Mouse (Mus musculus) forebrain, embryonic 10.5 days (tissue): ENCODE measurements around the gene Fcrlb. TPM values are rescaled to one million over a fixed set of nuclear protein-coding genes. Genes with fewer than 3 reads are reported as not detected.
A peak's percentile ranks its signal among the peaks of the same experiment; 100 is the strongest.

Experiments
- DNase-seq: peaks from one replicate; pipeline ENCODE4 v3.0.0-alpha.2; 2017; ENCODE audit warnings: low spot score; ENCODE audit errors: extremely low spot score
- H3K27ac ChIP-seq: fragments of 300-500 bp; sonication (generic); 2 replicates; pipeline ENCODE4 v1.5.1; 2016; ENCODE audit warnings: mild to moderate bottlenecking
- H3K27me3 ChIP-seq: fragments of 300-500 bp; sonication (generic); 2 replicates; pipeline ENCODE4 v1.6.1; 2016; ENCODE audit warnings: mild to moderate bottlenecking; ENCODE audit not compliant: poor library complexity, severe bottlenecking
- H3K36me3 ChIP-seq: fragments of 300-500 bp; sonication (generic); replicated peaks from 2 replicates; pipeline ENCODE4 v1.6.1; 2016; ENCODE audit warnings: mild to moderate bottlenecking, moderate library complexity
- H3K4me1 ChIP-seq: fragments of 300-500 bp; sonication (generic); 2 replicates; pipeline ENCODE4 v1.6.1; 2016
- H3K4me3 ChIP-seq: fragments of 300-500 bp; sonication (generic); 2 replicates; pipeline ENCODE4 v1.5.1; 2016; ENCODE audit warnings: mild to moderate bottlenecking, moderate library complexity
- H3K9me3 ChIP-seq: fragments of 300-500 bp; sonication (generic); 2 replicates; pipeline ENCODE4 v1.6.1; 2016; ENCODE audit warnings: mild to moderate bottlenecking, moderate library complexity
- WGBS: fragments of 180-500 bp; shearing (Covaris S2); methylation state at CpG from one replicate; pipeline ENCODE4 v1.1.7; 2016; 5-methylcytosine and 5-hydroxymethylcytosine counted together
- polyA plus RNA-seq: library from polyadenylated mRNA; unstranded; fragments of >200 nt; fragmentation: Nextera tagmentation; extraction: Ambion mirVana; gene quantifications from 2 replicates; pipeline ENCODE4 v1.2.1, GENCODE M21; 2016

Fcrlb gene
- polyA plus RNA-seq, 1 experiment from 2014 or later: not detected

DNA sequence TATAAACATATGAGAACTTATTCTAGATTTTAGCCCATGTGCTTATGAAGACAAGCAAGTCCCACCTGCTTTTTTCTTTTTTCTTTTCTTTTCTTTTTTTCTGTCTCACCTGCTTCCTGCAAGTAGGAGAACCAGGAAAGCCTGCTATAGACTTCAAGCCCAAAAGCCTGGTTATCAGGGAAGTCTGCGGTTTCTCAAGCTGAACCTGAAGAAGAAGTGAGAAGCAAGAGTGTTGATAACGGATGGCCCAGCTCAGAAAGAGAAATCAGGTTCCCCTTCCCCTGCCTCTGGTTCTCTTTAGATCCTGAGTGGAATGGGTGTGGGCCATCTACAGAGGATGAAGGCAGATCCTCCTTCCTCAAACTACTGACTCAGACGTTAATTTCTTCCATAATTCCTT lies 19.3 kb upstream of the Fcrlb start:
- Histone ChIP-seq H3K9me3 (no peaks in the 10 kb centered on the region), H3K27me3 (no peaks in the 10 kb centered on the region), H3K36me3 (no peaks in the 10 kb centered on the region), H3K27ac (no peak overlapping the region), H3K4me3 (no peak overlapping the region), H3K4me1 (no peaks in the 10 kb centered on the region)
- no peak for DNase-seq
- 80% methylated on average over 3 of the region's 3 CpGs for WGBS

DNA sequence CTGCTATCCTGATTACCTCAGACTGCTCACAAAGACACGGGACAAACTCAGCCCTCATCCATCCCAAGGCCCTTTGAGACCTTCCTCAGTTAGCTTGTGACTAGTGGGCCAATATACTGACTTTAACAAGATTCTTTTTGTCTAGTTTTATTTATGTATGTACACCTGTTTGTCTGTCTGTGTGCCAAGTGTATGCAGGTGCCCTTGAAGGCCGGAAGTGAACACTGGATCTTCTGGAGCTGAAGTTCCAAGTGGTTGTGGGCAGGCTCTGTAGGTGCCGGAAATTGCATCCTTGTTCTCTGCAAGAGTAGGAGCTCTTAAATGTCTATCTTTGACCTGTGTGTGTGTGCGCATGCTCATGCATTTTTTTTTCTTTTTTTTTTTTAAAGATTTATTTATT lies 16.5 kb upstream of the Fcrlb start:
- no peak for DNase-seq
- no peaks in the 10 kb centered on the region for H3K9me3 ChIP-seq
- no peak overlapping the region for H3K27ac ChIP-seq
- H3K4me1 ChIP-seq: no peaks in the 10 kb centered on the region
- 88% methylated on average over 4 of the region's 4 CpGs for WGBS
- H3K27me3 ChIP-seq: no peaks in the 10 kb centered on the region
- no peak overlapping the region for H3K4me3 ChIP-seq
- no peaks in the 10 kb centered on the region for H3K36me3 ChIP-seq

DNA sequence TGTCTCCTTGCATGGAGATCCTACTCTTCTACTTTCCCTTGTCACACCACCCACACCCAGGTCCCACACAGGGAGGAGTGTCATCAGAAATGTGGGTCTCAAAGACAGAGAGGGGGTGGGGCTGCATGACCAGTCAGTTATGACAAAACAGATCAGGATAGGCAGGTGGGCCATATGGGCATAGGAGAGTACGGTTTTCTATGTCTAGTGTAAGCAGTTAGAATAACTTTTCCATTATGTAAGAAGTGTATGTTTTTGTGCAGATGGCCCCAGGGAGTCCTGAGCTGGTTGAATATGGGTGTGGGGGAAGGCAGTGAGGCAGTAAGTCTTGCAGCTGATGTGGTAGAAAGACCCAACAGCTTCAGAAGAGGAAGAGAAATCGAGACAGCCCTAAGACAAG lies 15.7 kb upstream of the Fcrlb start:
- 90% methylated on average over 2 of the region's 2 CpGs for WGBS
- DNase-seq: no peak
- no peaks in the 10 kb centered on the region for H3K36me3 ChIP-seq
- H3K4me1 ChIP-seq: no peaks in the 10 kb centered on the region
- no peak overlapping the region for H3K27ac ChIP-seq
- no peaks in the 10 kb centered on the region for H3K27me3 ChIP-seq
- H3K4me3 ChIP-seq: no peak overlapping the region
- no peaks in the 10 kb centered on the region for H3K9me3 ChIP-seq

DNA sequence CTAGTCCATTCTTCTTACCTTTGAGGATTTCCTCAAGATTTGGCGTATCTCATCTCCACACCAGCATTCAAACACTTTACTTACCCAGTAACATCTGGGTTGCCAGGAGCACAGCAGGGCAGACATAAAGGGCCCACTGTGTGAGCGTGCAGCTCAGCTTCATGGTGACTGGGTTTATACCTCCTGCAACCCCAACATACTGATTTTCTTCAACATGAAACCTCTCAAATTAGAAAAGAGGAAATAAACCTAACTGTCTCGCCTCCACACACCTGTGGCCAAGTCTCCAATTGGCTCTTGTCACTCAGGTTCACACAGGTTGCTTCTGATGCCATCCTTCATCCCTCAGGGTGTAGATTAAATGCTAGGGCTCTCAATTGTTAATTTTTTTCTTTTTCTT lies 14.6 kb upstream of the Fcrlb start, which contains the start of gene Fcrla:
Fcrla (minus strand) TSS at position 206 of the 400 bp plus-strand sequence.
- Histone ChIP-seq H3K4me1 (no peaks in the 10 kb centered on the region), H3K9me3 (no peaks in the 10 kb centered on the region), H3K4me3 (no peak within 1 kb of the TSS), H3K36me3 (no peaks in the 10 kb centered on the region), H3K27ac (no peak within 1 kb of the TSS), H3K27me3 (no peaks in the 10 kb centered on the region)
- 83% methylated on average over 3 of the region's 3 CpGs for WGBS
- no peak for DNase-seq

DNA sequence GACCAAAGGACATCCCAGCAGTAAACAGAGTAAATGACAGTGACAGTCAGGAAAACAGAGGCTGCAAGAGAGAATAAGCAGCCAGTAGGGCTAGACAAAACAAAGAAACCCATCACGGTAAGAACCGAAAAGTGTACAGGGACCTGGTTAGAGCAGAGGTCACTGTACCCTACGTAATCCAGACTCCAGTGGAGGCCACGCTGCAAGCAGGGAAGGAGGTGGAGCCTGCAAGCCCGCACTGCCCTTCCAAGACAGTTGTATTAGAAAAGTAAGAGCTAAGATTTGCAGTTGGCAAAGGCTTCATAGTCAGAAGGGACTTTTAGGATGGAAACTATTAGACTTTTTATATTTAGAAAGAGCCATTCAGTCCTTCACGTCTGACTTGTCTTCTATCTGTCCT lies 14.2 kb upstream of the Fcrlb start:
- WGBS: 68% methylated on average over 6 of the region's 6 CpGs
- Histone ChIP-seq H3K9me3 (no peaks in the 10 kb centered on the region), H3K27ac (no peak overlapping the region), H3K4me3 (no peak overlapping the region), H3K4me1 (no peaks in the 10 kb centered on the region), H3K36me3 (no peaks in the 10 kb centered on the region), H3K27me3 (no peaks in the 10 kb centered on the region)
- no peak for DNase-seq

DNA sequence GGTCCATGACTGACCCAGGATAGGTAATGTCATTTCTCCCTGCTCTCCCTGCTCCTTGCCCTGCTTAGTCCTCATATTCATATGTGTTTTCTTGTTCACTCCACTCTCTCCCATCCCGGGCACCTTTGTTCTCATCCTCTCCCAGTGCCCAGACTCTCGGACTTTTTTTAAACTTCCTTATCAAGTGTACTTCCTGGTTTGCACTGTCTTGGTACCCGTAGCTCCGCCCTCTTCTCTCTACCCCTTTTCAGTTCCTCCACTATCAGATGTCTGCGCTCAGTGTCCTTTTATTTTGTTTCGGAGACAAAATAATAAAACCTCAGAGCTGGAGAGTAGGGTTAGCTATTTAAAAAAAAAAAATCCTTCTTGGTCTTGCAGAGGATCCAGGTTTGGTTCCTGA lies 11.7 kb upstream of the Fcrlb start:
- H3K27ac ChIP-seq: no peak overlapping the region
- H3K4me1 ChIP-seq: no peaks in the 10 kb centered on the region
- H3K27me3 ChIP-seq: no peaks in the 10 kb centered on the region
- DNase-seq: no peak
- H3K4me3 ChIP-seq: no peak overlapping the region
- H3K9me3 ChIP-seq: no peaks in the 10 kb centered on the region
- 85% methylated on average over 6 of the region's 6 CpGs for WGBS
- no peaks in the 10 kb centered on the region for H3K36me3 ChIP-seq

DNA sequence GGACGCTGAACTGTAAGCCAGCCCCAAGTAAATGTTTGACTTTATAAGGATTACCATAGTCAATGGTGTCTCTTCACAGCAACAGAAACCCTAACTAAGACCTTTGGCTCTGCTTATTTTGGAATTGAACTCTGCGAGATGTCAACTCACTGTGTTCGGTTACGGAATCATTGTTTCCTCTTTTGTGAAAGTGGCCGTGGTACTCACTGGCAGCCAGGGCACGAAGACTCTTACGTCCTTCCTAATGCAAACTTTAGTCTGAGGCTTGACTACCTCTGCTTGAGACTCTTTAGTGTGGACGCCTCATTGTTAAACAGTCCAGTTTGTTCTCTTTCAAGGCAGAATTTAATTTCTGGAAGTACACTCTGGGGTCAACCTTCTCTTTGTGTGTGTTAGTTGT lies 6.6 kb upstream of the Fcrlb start:
- Histone ChIP-seq H3K4me3 (no peak overlapping the region), H3K9me3 (no peaks in the 10 kb centered on the region), H3K27ac (no peak overlapping the region), H3K4me1 (no peaks in the 10 kb centered on the region), H3K27me3 (no peaks in the 10 kb centered on the region), H3K36me3 (no peaks in the 10 kb centered on the region)
- no peak for DNase-seq
- WGBS: 95% methylated on average over 8 of the region's 8 CpGs

DNA sequence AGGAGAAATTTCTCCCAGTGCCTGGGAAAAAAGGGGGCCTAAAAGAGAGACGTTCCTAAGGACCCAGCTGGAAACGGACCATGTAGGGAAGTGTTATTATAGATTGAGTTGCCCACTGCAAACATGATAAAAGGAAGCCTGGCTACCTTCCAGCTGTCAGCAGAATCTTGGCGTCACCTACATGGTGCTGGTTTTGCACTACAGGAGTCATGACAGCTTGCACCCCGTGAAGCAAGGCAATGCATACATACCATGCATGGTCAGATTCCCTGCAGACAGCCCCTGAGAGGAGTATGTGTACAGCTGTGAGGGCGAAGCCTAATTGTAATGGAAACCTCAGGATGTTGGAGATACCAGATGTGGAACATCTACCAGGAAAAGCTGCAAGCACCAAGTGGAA lies 2.9 kb upstream of the Fcrlb start:
- no peaks in the 10 kb centered on the region for H3K36me3 ChIP-seq
- H3K9me3 ChIP-seq: no peaks in the 10 kb centered on the region
- DNase-seq: no peak
- peaks cover 2% of the 10 kb centered on the region; the same call in 1 of the 2 replicates for H3K27me3 ChIP-seq
- no peak overlapping the region for H3K27ac ChIP-seq
- H3K4me1 ChIP-seq: no peaks in the 10 kb centered on the region
- WGBS: 86% methylated on average over 5 of the region's 5 CpGs
- H3K4me3 ChIP-seq: no peak overlapping the region

DNA sequence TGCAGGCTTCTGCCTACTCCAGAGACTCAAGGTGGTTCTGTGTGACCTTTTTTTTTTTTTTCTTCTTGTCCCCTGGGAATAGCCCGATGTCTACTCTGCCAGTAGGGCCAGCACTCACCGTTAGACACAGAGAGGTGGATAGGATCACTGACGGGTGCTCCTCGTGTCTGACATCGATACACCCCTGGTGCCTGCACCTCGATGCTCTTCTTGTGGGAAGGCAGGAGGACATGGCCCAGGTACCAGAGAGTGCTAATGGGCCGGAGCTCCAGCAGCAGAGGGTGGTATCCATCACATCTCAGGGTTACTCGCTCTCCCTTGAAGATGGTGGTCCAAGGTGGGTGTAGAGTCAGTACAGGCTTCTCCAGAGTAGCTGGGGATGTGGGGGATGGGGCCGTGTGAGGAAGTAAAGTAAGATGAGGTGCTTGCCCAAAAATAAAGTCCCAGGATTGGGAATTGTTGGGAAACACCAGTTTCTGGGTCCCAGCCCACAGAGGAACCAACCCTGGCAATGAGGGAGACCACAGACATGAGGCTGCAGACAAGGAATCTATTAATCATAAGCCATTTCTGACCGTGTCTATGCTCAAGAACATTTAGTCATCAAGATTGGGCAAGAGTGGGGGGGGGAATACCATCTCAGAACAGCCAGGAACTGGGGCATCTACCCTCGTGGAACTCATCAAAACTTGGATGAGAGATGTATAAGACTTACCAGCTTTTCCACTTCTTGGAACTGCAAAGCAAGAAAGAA lies 657 bp downstream of the Fcrlb start:
- no peaks in the 10 kb centered on the region for H3K36me3 ChIP-seq
- no peak overlapping the region for H3K27ac ChIP-seq
- peaks cover 16% of the 10 kb centered on the region for H3K4me1 ChIP-seq
- H3K4me3 ChIP-seq: no peak overlapping the region
- H3K9me3 ChIP-seq: no peaks in the 10 kb centered on the region
- 88% methylated on average over 11 of the region's 11 CpGs for WGBS
- H3K27me3 ChIP-seq: peaks cover 38% of the 10 kb centered on the region
- DNase-seq: no peak

DNA sequence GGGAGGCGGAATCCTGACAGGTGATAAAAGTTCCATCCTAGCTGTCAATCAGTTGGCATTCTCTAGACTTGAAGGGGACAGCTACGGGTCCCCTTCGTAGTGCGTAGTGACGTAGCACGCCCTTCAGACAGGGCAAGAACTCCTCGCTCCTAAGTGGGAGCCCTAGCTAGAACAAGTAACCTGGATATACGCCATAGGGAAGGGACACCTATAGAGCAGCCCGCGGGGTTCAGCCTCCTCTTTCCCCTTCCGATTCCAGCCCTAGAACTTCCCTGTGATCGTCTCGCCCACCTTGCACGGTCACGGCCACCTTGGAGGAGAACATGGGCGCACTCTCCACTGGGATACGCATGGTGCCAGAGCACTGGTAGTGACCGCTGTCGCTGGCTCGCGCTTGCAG lies 4.4 kb downstream of the Fcrlb start:
- peaks cover 74% of the 10 kb centered on the region for H3K27me3 ChIP-seq
- DNase-seq: peak; percentile 30
- no peaks in the 10 kb centered on the region for H3K9me3 ChIP-seq
- 4% methylated on average over 21 of the region's 21 CpGs for WGBS
- H3K27ac ChIP-seq: no peak overlapping the region
- H3K4me1 ChIP-seq: peaks cover 17% of the 10 kb centered on the region
- peak overlapping the region; percentile 65 for H3K4me3 ChIP-seq
- H3K36me3 ChIP-seq: no peaks in the 10 kb centered on the region

DNA sequence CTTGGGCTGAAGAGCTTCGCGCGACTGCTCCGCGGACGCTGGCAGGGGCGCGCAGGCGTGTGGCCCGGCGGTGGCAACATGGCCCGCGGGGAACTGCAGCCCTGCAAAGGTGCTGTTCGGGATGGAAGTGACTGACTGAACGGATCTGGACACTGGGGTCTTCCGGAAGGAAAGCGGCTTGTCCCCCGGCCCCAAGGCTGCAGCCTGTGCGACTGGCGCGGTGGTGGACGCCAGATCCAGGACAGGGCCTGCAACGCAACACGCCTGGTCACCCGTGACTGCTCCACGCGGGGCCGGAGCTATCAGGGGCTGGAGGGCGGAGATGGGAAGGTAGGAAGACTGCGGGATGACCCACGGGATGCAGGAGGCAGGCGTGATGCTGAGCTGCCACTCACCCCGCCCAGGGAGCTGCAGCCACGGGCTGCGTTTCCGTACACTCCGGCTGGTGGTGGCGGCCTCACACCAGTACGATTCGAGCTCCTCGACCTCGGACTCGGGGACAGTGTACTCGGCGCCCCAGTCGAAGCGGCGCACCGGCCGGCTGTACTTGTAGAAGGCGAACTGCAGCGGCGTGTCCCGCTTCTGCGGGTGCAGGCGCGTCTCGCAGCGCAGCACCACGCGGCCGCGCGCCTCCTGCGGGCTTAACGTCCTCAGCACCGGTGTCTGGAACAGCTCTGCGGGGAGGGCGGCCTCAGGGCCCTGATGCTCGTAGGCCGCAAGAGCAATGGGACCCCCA lies 5.1 kb downstream of the Fcrlb start:
- DNase-seq: peak; percentile 46
- Histone ChIP-seq H3K27me3 (peaks cover 81% of the 10 kb centered on the region), H3K9me3 (no peaks in the 10 kb centered on the region), H3K36me3 (no peaks in the 10 kb centered on the region), H3K4me1 (peaks cover 17% of the 10 kb centered on the region), H3K4me3 (peak overlapping the region; percentile 65), H3K27ac (peak overlapping the region; percentile 22; the same call in 1 of the 2 replicates)
- WGBS: under 1% methylated on average over 71 of the region's 71 CpGs

DNA sequence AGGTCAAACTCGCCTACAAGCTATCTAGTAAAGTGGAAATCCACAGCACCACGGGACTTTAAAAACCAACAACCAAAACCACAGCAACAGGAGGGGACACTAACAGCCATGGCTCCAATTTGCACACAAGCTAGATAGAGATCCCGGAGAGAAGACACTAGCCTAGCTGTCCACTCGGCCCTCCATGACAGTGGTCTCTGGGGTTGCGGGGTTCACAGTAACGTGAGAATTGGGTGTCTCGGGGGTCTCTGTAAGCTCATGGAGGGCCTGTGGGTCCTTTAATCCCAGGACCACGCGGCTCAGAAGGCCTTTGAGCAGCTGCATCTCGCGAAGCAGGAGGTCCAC lies 5.7 kb downstream of the Fcrlb start:
- H3K9me3 ChIP-seq: no peaks in the 10 kb centered on the region
- H3K27ac ChIP-seq: no peak overlapping the region
- DNase-seq: no peak
- H3K4me3 ChIP-seq: peak overlapping the region; percentile 65
- H3K27me3 ChIP-seq: peaks cover 86% of the 10 kb centered on the region
- no peaks in the 10 kb centered on the region for H3K36me3 ChIP-seq
- H3K4me1 ChIP-seq: peaks cover 17% of the 10 kb centered on the region
- WGBS: 24% methylated on average over 11 of the region's 11 CpGs

DNA sequence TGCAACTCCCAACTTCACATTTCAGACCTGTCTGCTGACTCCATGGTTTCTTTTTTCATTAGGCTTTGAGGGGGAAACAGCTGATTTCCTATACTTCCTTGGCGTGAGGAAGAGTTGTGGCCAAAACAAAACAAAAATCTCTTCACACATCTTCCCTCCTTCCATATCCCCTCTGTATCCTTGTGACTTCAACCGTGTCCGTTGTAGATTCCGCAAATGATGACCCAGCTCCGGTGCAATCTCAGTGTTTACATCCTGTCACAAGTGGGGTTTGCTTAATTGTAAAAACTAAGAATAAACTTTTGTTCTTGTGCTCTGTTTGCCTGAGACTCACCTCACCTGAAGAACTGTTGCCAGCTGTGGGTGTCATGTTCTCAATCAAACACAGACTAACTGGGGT lies 9.3 kb downstream of the Fcrlb start:
- no peaks in the 10 kb centered on the region for H3K36me3 ChIP-seq
- 81% methylated on average over 5 of the region's 5 CpGs for WGBS
- no peaks in the 10 kb centered on the region for H3K9me3 ChIP-seq
- H3K27me3 ChIP-seq: peaks cover 67% of the 10 kb centered on the region
- peaks cover 15% of the 10 kb centered on the region for H3K4me1 ChIP-seq
- H3K27ac ChIP-seq: no peak overlapping the region
- H3K4me3 ChIP-seq: no peak overlapping the region
- no peak for DNase-seq
